Mouse (Mus musculus): Measurements from ENCODE around the gene Vasn. TPM values are rescaled to one million over a fixed set of nuclear protein-coding genes. Genes with fewer than 3 reads are reported as not detected.

Vasn gene
- total RNA-seq (2022), result 10 to 100 TPM; 10.1 to 16.9 (median 11.1) TPM

DNA sequence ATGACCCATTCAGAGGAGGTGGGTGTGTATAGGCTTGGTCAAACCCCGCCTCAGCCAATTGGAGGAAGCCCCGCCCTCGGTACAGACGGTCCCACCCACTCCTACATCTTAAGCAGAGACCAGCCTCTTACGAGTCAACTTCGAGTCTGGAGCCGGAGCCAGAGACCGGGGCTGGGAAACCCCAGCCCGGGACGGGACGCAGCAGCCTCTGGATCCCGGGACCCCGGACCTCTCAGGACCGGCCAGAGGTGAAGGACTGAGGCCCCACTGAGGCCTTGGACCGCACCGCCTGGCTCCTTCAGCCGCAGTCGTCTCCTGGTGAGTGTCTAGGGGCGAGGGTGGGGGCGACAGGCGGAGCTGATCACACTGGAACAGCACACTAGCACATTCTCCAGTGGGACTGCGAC, at the start of gene Vasn, which contains the start of gene Dnaja3:
Gene Vasn (plus strand): TSS at position 111 of the 407 bp plus-strand sequence.
Gene Dnaja3 (plus strand): TSS at position 159 of the 407 bp plus-strand sequence.
- peak; percentile 87 for DNase-seq

DNA sequence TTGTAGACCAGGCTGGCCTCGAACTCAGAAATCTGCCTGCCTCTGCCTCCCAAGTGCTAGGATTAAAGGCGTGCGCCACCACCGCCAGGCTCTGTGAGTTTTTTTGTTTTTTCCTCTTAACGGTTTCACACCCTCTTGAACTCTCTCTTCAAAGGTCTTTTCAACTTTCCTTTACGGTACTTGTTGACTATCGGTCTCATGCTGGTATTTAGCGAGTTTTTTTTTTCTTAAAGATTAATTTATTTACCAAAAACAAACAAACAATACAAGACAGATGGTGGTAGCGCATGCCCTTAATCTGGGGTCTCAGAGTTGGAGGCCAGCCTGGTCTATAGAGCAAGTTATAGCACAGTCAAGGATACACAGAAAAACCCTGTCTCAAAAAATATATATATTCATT, 49.5 kb upstream of the Vasn start:
- no peak for DNase-seq

GRCm38 (mm10) chr16:4592909-4593875, 46.5 kb upstream of the Vasn start:
- DNase-seq, result no peak

DNA sequence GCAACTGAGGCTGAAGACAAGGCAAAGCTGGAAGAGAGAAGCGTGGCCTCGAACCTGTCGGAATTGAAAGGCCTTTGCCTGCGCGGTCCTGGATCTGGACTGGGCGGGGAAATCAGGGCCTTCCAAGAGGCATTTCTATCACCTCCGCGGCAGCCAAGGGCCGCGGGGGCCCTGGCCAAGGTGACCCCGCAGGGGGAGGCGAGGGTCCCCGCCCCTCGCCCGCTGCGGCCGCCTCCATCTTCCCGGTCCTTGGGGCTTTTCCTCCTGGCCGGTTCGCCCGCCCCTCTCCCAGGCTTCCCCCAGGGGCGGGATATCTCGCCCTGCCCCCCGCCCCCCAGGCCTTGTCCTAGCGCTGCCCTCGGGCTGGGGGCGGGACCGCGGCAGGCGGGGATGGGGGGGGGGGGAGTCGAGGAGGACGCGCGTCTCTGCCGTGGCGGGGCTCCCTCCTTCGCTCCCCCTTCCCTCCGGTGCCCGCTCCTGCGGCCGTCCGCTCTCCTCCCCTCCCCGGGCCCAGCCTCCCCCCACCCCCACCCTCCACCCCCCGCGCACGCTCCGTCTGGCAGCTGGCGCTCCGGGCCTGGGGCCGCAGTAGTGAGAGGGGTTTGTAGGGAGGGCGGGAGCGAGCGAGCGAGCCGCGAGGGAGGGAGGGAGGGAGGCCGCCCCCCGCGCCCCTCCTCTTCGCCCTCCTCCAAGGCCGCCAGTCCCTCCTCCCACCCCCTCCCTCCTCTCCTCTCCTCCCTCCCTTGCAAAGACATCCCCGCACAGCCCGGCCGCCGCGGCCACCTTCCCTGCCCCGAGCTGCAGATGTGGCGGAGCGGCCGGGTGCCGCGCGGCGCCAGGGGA, 45.5 kb upstream of the Vasn start, which contains the start of gene Glis2:
Gene Glis2 (plus strand): TSS at position 743 of the 843 bp plus-strand sequence.
- DNase-seq, result peak; percentile 47

- DNase-seq, result no peak
Measured at GRCm38 (mm10) chr16:4594814-4595526, 44.8 kb upstream of the Vasn start.

- DNase-seq, result no peak
Measured at GRCm38 (mm10) chr16:4595527-4595963, 44.2 kb upstream of the Vasn start.

DNA sequence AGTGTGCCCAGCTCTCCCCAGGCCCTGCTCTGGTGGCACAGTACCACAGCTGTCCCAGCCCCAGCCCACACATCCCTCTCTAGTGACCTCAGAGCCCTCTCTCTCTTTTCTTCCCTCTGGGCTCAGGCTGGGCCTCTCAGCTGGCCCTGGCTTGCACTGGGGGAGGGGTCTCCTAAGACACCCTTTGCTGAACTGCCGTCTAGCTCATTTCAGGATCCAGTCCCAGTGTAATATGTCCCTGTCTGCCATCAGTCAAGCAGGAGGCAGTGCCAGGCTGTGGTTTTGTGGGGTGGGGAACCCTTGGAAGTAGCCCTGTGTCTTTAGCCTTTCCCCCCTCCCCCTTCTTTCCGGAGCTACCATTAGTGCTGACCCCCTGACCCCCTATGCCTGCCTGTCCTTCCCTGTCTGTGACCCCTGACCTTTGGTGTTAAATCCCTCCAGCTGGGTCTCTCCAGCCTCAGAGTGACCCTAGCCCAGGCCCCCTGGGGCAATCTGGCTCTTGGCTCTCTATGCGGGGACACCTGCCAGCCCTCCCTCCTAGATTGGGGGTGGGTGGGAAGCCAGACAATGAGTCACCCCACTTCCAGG, 43.5 kb upstream of the Vasn start:
- DNase-seq, result no peak

DNA sequence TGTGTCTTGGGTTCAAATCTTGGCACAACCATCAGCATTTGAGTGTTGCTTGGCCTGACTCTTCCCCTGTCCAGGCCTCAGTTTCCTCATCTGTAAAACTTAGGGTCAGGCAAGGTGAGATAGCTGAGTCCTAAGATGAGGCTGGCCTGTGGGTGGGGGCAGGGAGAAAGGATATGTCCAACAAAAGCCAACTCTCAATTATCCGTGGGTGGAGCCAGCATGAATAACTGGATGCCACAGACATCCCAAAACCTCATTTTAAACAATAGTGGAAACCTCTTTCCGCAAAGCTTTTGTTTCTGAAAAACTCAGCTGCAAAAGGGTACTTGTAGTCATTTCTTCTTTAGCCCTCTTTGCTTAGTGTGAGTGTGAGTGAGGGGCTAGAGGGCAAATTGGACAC, 42.9 kb upstream of the Vasn start:
- DNase-seq, result no peak

DNA sequence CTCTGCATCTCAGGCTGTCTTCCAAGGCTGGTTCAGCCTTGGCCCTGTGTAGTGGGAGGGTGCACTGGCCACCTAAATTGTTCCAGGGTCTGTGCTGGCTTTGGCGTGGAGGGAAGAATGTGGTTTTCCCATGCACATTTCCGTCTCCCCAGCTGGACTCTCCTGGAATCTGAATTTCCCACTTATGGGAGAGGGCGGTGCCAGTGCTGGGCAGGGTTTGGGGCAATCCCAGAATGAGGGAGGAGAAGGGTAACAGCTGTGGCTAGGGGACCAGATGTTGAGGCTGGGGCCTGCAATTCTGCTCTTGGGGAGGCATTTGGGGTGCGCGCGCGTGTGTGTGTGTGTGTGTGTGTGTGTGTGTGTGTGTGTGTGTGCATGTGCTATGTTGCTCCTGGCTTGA, 42.4 kb upstream of the Vasn start:
- no peak for DNase-seq

DNA sequence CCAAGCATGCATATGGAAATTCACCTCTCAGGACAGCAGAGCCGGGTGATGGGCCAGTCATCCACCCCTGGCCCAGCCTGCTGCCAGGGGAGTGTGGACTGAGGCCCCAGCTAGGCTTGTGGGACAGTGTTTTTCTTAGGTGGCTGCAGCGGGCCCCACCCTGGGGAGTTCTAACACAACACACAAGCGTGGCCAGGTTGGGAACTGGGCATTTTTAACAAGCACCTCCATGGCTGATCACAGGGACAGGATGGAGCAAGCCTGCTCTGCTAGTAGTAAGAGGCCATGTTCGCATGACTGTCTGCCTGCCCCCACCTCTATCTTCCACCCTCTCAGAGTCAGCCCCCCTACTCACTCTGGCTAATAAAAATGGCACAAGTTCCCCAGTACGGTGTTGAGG, 41.7 kb upstream of the Vasn start:
- no peak for DNase-seq

- no peak for DNase-seq
Measured at GRCm38 (mm10) chr16:4598891-4599543, 40.7 kb upstream of the Vasn start.

DNA sequence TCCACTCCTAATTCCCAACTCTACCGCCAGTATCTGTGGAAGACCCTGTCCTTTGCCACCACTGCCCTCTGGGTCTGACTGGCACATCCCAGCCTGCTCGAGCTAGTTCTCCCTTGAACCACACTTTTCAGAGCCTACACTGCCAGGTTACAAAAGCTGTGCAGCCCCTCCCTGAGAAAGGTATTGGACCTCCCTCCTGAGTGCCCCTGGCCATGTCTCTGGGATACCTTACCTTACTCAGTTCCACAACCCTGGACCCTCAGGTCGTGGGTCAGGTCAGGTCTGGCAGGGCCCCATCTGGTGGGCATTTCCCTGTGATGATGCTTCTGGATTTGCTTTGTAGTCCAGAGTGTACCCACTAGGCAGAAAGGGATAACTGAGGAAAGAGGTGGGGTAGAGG, 40.1 kb upstream of the Vasn start:
- DNase-seq, result no peak

DNA sequence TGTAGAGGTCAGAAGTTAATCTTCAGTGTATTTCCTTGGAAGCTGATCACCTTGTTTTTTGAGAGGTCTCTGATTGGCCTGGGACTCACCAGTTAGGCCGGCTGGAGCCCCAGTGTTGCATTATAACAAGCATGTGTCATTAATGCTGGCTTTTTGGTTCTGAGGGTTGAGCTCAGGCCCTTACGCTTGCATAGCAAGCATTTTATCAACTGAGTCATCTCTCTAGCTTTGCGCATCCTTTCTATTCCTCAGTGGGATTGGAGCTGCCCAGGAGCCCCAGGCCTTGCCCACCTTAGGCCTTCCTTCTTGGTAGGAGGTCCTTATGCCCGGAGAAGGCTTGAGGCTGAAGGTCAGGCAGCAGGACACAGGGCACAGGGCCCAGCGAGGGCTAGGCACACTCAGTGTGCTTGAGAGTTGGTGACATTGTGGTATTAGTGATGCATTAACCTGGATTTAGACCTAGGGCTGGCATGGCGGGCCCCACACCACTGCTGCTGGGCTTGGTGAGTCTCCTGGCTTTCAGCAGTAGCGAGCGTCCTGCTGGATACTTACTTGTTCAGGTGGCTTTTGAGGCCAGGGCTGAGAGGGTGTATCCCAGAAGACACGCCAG, 38.9 kb upstream of the Vasn start:
- no peak for DNase-seq

GRCm38 (mm10) chr16:4602189-4602588, 37.6 kb upstream of the Vasn start:
- DNase-seq, result no peak

DNA sequence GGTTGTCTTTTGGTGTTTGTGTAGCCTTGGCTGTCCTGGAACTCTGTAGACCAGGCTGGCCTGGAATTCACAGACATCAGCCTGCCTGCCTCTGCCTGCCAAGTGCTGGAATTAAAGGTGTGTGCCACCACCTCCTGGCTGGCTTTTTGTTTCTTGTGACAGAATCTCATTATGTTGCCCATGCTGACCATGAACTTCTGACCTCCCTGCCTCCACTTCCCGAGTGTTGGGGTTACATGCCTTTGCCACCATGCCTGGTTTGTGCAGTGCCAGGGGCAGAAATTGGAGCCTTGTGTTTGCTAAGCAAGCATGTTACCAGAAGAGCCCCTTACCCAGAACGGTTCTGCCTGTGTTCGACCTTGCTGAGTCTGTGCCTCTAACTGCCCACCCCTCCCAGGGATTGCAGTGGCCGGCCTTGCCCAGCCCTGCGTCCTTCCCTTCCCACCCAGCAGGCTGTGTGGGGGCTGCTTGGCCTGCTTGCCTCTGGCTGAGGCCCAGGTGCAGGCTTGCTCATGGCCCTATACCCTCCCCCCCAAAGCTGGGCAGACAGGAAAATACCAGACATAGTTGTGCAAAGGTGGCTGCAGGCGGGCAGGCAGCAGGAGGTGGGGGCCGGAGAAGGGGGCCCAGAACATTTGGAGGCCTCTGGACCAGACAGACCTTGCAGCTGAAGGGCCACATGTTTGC, 36.8 kb upstream of the Vasn start:
- peak; percentile 18 for DNase-seq

GRCm38 (mm10) chr16:4603453-4603837, 36.3 kb upstream of the Vasn start:
- no peak for DNase-seq

DNA sequence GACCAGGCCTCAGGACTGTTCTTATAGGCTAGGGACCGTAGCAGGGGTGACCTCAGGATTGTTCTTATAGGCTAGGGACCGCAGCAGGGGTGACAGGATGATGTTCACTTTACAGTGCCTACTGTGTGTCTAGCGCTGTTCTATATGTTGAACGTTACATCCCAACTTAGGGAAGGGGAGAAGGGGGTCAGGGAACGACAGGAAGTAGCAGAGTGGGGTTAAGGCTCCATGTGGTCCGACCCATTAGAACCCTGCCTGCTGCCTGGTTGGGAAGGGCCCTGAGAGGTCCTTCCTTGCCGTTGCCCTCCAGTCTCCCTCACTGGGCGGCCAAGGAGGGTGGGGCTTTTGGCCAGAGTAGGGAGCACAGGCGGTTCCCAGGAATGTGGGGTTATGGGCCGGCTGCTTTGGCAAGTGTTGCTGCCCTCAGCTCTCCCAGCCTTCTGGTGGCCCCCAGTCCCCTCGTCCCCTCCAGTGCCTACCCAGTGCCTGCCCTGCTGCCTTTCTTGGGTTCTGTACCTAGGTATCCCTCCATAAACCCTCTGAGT, 35.4 kb upstream of the Vasn start:
- DNase-seq, result no peak

DNA sequence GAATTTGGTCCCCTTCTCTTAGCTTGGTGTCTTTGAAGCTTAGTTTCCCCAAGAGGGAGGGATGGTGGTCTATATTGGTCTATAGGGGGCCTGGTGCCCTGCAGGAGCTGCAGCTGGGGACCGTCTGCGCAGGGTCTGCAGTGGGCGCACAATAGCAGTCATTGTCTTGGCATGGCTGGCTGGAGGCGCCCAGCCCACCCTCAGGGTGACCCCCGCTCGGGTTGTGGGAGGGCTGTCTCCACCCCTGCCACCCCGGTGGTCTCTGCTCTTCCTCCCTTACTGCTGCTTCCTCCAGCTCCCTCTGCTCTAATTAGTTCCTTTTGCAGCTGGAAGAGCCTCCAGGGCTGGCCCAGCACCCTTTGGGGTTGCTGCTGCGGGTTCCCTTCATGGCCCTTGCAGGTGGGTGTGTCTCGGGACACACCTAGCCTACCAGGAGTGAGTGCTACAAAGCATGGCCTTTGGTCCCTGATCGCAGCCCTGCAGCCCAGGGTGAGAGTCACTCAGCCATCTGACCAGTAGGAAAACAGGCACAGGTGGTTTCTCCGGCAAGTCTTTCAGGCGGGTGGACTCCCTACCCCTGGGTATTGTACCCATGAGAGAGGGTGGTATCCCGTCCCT, 34.1 kb upstream of the Vasn start:
- no peak for DNase-seq

GRCm38 (mm10) chr16:4606431-4607084, 33.2 kb upstream of the Vasn start:
- no peak for DNase-seq
